Mouse (Mus musculus): ENCODE data around the gene Comt. TPM values are rescaled to one million over a fixed set of nuclear protein-coding genes. Genes with fewer than 3 reads are reported as not detected.

The Comt gene
- polyA plus RNA-seq (2017; shearing (Covaris generic)): 19.1 TPM

GRCm38 (mm10) chr16:18426802-18427280 is at the start of gene Comt:
Gene Comt, minus strand, starts transcription at chr16:18426852.

GRCm38 (mm10) chr16:18426215-18426791 is 349 bp downstream of the Comt start, which contains the start of gene Txnrd2:
Gene Txnrd2, plus strand, starts transcription at chr16:18426384.

Other genes starting within 250 kb of the Comt start
- gene Ccdc188, start 209.0 kb downstream of the Comt start, polyA plus RNA-seq (2017; shearing (Covaris generic)): not detected
- 8.7 TPM for gene Zdhhc8, start 191.7 kb downstream of the Comt start, polyA plus RNA-seq (2017; shearing (Covaris generic))
- gene Trmt2a, start 178.2 kb downstream of the Comt start, polyA plus RNA-seq (2017; shearing (Covaris generic)): 94.7 TPM
- gene Ranbp1, start 178.1 kb downstream of the Comt start, polyA plus RNA-seq (2017; shearing (Covaris generic)): 159 TPM
- not detected for gene Gm49776, start 168.5 kb downstream of the Comt start, polyA plus RNA-seq (2017; shearing (Covaris generic))
- gene Dgcr8, start 137.6 kb downstream of the Comt start, polyA plus RNA-seq (2017; shearing (Covaris generic)): 11.0 TPM
- 29.3 TPM for gene Tango2, start 78.7 kb downstream of the Comt start, polyA plus RNA-seq (2017; shearing (Covaris generic))
- 1.4 TPM for gene Arvcf, start 78.7 kb downstream of the Comt start, polyA plus RNA-seq (2017; shearing (Covaris generic))
- 24.8 TPM for gene Txnrd2, start 468 bp downstream of the Comt start, polyA plus RNA-seq (2017; shearing (Covaris generic))
- 6.7 TPM for gene Gnb1l, start 71.9 kb upstream of the Comt start, polyA plus RNA-seq (2017; shearing (Covaris generic))
- not detected for gene Rtl10, start 72.0 kb upstream of the Comt start, polyA plus RNA-seq (2017; shearing (Covaris generic))
- gene Tbx1, start 163.8 kb upstream of the Comt start, polyA plus RNA-seq (2017; shearing (Covaris generic)): not detected
- gene Gp1bb, start 195.6 kb upstream of the Comt start, polyA plus RNA-seq (2017; shearing (Covaris generic)): not detected
- gene Gm49601, start 199.6 kb upstream of the Comt start, polyA plus RNA-seq (2017; shearing (Covaris generic)): 0.89 TPM
- gene Sept5, start 203.1 kb upstream of the Comt start, polyA plus RNA-seq (2017; shearing (Covaris generic)): 0.46 TPM